Mouse (Mus musculus) mesoderm, embryonic 11.5 days (tissue): ENCODE measurements around the gene Allc.

Source experiments
- DNase-seq: peaks from one replicate; pipeline ENCODE4 v3.0.0-alpha.2; 2012; ENCODE audit warnings: low read depth, low spot score

Allc gene

GRCm38 (mm10) chr12:28582423-28582822 lies at the start of gene Allc:
TSS of gene Allc (minus strand) at chr12:28582523.
- no peak for DNase-seq

- DNase-seq: no peak
Observed at GRCm38 (mm10) chr12:28628436-28628835, 46.1 kb upstream of the Allc start.

- DNase-seq: no peak
Observed at GRCm38 (mm10) chr12:28627092-28627491, 44.8 kb upstream of the Allc start.

DNA sequence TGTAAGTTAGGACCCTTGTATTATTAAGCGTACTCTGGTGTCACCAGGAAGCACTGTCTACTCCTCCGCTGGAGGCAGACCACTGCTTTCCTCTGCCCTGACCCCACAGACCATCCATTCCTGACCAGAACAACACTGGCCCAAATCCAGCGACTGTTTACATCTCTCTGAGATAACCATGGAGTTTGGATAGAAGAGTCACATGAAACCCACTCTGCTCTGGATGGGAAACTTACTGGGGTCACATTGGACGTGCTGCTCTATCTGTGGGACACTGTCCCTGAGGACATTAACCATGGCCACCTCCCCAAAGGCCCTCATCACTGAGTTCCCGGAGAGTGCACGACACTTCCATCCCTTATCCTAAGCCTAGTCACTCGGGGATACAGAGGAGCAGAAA lies 43.1 kb upstream of the Allc start:
- no peak for DNase-seq

DNA sequence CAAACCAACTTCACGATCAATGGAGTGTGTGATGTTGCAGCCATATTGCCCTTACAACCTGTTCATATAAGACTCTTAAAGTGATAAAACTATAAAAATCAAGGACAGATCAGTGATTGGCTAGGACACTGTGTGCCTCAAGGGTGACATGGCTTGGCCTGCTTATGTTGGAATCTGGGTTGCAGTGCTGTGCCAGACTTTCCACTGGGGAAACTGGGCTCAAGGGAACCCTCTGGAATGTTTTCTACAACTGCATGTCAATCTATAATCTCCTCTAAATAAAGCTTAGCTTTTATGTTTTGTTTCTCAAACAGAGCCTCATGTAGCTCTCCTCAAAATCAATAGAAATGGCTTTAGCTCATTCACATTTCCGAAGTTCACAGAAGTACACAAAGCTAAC lies 41.9 kb upstream of the Allc start:
- no peak for DNase-seq

GRCm38 (mm10) chr12:28623195-28623594 lies 40.9 kb upstream of the Allc start, which contains the start of gene Colec11:
TSS of gene Colec11 (minus strand) at chr12:28623377.
- DNase-seq: no peak

DNA sequence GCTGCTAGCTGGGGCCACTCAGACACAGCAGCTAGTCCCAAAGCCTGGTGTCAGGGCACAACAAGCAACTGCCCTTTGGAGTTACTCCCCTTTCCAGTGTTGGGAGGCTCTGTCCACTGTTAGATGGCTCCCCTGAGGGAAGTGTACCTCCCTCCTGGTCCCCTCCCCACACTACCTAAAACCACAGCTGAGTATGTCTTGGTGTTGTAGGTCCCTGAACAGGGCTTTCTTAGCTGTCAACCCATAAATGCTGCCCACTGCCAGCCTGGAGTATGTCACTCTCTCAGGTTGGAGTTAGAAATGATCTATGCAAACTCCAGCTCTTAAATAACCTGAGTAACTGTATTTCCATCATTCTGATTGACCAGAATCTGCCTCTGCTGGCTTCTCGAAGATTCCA lies 40.3 kb upstream of the Allc start:
- DNase-seq: no peak

GRCm38 (mm10) chr12:28622167-28622532 lies 39.8 kb upstream of the Allc start:
- no peak for DNase-seq

GRCm38 (mm10) chr12:28621451-28622166 lies 39.3 kb upstream of the Allc start:
- no peak for DNase-seq

GRCm38 (mm10) chr12:28617297-28617696 lies 35.0 kb upstream of the Allc start:
- no peak for DNase-seq

- no peak for DNase-seq
Observed at GRCm38 (mm10) chr12:28614401-28614800, 32.1 kb upstream of the Allc start.

GRCm38 (mm10) chr12:28612391-28612790 lies 30.1 kb upstream of the Allc start:
- DNase-seq: no peak

- no peak for DNase-seq
Observed at GRCm38 (mm10) chr12:28607546-28608305, 25.4 kb upstream of the Allc start.

DNA sequence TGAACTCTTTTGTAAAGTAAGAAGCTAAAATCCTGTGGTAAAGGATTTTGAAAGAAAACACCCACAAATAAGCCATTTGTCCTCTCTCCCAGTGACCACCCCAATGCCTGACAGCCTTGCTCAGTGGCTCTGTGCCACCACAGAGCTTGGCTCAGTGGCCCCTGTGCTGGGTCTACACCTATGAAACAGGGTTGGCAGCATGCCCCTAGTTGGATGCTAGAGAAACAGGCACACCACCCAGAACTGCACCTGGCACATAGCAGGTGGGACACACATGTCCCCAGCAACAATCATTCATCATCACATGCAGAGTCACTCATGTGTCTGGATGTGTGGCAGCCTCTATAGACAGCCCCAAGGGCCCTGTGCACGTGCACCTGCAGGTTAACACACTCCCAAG lies 21.2 kb upstream of the Allc start:
- DNase-seq: no peak

- DNase-seq: no peak
Observed at GRCm38 (mm10) chr12:28602259-28602658, 19.9 kb upstream of the Allc start.

DNA sequence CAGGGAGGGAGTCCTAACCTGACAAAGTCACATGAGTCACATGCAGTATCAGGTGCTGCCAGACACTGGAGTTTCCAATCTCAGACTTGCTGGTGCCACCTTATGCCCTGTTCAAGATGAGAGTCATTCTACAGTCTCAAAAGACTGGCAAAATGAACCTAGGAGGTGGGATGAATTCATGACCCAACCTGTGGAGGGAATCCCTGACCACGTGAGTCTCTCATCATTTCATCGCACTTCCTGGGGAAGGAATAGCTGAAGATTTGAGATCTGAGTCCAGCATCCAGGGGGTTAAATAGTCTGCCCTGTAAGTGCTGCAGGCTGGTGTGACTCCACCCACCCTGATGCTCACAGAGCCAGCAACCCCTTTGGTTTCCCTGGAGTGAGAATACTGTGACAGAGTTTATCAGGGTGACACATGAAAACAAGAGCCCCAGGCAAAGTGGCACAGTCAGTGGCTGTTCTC lies 16.2 kb upstream of the Allc start:
- DNase-seq: no peak

GRCm38 (mm10) chr12:28598110-28598509 lies 15.8 kb upstream of the Allc start:
- DNase-seq: no peak

GRCm38 (mm10) chr12:28597699-28598098 lies 15.4 kb upstream of the Allc start:
- no peak for DNase-seq

DNA sequence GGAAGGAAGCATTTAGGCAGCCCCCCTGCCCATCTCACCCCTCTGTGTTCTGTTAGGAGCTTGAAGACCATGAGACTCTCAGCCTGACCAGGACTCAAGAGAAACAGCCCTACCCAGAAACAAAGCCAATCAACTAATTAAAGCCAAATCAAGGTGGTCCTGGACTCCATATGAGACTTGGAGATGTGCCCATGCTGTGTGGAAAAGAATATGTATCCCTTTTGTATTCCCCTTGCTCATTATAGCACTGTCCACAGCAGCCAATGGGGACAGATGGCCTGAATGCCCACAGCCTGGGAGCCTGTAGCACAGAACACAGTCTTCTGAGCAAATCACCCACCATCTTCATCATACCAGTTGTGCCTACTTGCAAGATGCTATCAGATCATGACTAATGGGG lies 14.5 kb upstream of the Allc start:
- no peak for DNase-seq

- no peak for DNase-seq
Observed at GRCm38 (mm10) chr12:28590428-28590827, 8.1 kb upstream of the Allc start.

DNA sequence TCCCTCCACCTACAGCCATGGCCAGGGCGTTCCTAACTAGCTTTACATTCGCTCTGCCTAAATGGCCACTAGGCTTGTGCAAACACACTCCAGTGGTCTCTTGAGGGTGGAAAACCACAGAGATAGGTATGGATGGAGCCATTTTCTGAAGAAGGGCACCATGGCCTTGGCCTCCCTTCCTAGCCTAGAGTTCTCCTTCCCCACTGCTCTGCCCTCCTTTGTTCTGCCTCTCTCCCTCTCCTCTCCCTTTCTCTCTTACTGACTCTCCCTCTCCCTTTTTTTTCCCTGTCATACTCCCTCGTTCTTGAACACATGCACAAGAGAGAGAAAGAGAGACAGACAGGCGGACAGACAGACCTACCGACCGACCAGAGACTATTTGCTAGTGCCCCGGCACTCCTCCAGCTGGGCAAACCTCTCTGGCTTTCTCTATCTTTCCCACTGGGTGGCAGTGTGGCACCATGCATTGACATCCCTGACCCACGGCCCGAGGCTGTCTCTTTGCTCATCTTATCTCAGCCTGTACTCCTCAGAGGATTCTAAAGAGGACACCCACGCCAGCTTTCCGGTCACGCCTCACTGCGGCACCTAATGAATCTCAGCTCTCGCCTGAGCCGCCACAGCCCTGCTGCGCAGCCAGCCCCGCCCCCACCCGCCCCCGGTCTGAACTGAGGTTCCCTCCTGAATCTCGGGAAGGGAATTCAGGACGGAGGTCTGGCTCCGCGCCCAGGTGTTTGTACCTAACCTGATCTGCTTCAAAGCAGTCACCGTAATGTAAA lies 7.0 kb upstream of the Allc start:
- peak; percentile 86 for DNase-seq

DNA sequence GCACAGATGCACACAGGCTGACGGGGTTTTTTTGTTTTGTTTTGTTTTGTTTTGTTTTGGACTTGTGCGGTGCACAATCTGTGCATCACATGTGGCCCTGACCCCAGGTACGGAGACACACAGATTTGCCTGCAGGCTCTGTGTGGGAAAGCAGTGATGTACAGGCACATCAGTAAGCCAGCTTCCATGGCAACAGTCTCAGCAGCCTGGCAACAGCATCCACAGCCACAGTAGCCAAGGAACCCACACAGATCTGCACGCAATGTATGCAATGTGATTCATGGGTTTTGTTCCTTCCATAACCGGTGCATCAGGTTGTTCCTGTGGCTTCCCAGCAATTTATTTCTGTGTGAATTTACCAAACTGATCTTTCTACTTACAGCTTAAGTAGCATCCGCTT lies 5.6 kb upstream of the Allc start:
- no peak for DNase-seq
